Mouse (Mus musculus): Measurements from ENCODE around the gene Anapc7.
"Not testable (repeated sequence)": the region's sequence is repeated elsewhere in the genome, so short reads cannot be mapped to it uniquely, and the experiment has no call there.

Anapc7 gene

DNA sequence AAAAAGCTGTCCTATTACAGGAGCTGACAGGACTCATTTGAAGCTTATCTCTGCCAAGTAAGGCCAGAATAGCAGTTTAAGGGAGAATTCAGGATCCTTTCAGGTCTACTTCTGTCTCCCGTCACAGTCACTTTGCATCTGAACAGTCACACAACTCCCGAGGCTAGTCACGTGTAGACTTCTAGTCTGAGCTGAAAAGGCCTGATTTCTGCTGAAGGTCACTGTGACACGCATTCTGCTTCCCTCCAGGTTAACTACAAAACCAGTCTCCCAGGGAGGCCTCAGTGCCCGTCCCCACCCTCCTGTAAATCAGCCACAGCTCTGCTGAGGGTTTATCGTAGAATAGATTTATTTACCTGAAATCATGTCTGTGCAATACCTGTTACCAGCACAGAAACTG, 31.7 kb downstream of the Anapc7 start:
- no peak for DNase-seq

DNA sequence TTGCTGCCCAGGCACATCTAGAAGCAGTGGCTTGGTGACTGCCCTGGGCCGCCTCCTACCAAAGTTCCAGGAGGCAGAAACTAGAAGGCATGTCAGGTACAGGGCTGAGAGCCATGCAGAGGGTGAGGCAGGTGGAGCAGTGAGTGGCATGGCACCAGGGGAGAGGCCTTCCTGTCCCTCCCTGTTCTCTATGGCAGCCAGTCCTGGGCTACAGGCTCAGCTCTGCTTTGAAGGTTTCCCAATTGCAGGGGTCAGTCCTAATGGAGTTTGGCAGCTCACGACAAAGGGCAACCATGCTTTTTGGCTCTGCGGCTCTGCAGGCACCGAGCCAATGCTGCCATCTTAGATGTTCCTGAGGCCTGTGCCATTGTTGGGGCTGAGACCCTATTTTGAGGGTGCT, 32.9 kb downstream of the Anapc7 start:
- no peak for DNase-seq

DNA sequence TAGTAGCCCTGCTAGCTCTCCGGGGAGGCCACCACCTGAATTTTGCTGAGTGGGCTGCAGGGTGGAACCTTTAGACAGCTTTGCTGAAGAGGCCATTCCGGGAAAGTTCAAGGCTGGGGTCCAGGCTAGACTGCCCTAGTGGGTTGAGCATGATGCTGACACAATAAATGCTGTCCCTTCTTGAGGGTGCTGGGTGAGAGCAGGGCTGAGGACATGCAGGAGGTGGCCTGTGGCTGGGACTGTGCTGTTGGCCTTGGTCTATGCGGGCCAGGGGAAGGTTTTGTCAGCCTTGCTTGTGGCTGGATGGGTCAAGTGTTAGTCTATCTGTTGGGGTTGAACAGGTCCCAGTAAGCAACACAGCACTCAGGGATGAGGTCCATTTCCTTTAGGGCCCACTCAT, 33.4 kb downstream of the Anapc7 start:
- no peak for DNase-seq

DNA sequence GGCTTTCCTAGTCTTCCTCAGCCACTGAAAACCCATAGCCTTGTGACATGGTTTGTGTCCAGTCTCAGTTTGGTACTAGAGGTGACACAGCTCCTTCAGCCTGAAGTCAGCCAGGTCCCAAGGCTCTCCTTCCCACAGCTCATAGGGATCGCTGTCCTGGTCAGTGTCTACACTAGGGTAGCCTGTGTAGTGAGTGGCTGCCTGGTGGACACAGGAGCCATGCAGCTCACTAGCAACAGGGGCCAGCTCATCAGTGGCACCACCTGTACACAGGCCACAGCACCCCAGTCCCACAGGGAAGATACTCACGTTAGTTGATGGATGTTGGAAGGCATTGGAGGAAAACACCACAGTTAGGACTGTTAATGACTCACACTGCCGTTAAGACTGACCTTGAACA, 34.1 kb downstream of the Anapc7 start:
- no peak for DNase-seq

DNA sequence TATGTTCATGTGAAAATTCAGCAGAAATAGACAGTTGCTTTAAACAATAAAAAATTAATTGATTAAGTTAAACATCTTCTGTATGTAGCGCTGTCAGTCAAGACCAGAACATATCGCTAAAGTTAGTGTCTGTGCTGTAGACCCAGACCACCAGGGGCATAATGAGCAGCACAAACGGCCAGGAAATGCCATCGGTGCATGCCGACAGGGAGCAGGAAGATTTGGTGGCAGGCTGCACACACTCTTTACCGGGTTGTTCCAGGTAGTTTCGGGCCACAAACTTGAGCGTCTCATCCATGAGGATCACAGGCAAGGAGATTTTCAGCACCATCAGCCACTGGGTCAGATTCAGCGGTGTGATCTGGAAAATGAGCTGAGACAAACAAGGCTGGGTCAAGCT, 35.6 kb downstream of the Anapc7 start:
- DNase-seq, result not testable (repeated sequence)

- no peak for DNase-seq
These were observed 36.6 kb downstream of the Anapc7 start for GRCm38 (mm10) chr5:122458066-122458465.

- DNase-seq, result peak; percentile 58
These were observed 37.8 kb downstream of the Anapc7 start for GRCm38 (mm10) chr5:122459335-122459734.

DNA sequence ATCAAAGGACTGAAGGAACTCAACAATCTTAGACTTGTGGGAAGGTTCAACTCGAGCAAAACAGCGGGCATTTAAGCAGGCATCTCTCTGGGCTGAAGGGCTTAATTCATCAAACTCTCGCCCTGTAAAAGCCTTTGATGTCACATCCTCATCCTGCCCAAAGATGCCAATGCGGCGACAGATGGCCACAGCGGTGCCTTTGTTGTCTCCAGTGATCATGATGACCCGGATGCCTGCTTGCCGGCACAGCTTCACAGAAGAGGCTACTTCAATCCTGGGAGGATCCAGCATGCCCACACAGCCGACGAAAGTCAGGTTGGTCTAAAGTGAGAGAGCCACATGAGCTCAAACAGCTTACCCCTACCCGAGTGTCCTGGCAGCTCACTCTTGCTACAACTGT, 39.2 kb downstream of the Anapc7 start:
- DNase-seq, result peak; percentile 64

GRCm38 (mm10) chr5:122461431-122461830, 39.9 kb downstream of the Anapc7 start:
- DNase-seq, result no peak

DNA sequence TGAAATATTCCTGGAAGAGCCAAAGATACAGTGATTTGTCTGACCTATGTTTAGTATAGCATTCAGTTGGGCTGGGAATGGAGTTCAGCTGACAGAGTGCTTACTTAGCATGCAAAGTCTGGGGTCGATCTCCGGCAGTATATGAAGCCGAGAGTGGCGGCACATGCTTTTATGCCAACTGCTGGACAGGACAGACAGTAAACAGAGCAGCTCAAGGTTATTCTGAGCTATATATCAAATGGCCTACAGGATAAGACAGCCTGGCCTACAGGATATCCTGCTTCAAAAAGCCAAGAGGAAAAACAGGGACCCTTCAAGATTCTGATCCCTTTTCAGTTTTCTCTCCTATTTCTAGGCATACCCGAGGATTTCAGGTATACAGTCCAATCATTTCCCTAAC, 50.2 kb downstream of the Anapc7 start:
- no peak for DNase-seq

GRCm38 (mm10) chr5:122474643-122475363, 53.3 kb downstream of the Anapc7 start:
- no peak for DNase-seq

GRCm38 (mm10) chr5:122476078-122476477, 54.6 kb downstream of the Anapc7 start:
- no peak for DNase-seq

DNA sequence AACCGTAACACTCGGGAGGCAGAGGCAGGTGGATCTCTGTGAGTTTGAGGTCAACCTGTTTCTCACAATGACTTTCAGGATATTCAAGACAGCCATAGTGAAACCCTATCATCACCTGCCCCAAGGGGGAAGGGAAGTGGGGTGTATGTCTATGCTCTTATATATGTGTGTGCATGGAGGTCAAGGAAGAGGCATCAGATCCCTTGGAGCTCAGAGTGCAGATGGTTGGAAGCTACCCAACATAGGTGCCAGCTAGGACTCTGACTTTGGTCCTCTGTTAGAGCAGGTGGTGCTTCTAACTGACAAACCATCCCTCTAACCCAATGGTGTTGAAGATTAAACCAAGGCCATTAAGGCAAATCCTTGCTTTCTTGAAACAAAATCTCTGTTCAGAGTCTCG, 56.0 kb downstream of the Anapc7 start:
- no peak for DNase-seq

- no peak for DNase-seq
These were observed 57.6 kb downstream of the Anapc7 start for GRCm38 (mm10) chr5:122479131-122479530.

DNA sequence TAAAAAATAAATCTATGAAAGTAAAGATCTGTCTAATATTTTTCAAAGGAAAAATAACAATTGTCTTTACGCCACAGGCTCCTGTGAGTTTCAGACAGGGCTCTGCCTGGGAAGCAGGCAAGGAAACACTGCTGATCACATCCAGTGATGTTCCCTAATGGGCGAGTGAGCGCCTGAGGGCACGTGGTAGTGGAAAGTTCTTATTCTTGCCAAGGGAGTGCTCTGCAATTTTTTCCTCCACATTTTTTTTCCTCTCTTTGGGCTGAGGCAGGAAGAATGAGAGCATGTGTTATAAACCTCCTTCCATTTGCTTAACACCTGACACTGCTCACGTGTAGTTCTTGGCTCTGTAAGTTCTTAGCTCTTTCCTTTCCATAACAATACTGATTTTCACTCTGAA, 60.4 kb downstream of the Anapc7 start:
- DNase-seq, result no peak

DNA sequence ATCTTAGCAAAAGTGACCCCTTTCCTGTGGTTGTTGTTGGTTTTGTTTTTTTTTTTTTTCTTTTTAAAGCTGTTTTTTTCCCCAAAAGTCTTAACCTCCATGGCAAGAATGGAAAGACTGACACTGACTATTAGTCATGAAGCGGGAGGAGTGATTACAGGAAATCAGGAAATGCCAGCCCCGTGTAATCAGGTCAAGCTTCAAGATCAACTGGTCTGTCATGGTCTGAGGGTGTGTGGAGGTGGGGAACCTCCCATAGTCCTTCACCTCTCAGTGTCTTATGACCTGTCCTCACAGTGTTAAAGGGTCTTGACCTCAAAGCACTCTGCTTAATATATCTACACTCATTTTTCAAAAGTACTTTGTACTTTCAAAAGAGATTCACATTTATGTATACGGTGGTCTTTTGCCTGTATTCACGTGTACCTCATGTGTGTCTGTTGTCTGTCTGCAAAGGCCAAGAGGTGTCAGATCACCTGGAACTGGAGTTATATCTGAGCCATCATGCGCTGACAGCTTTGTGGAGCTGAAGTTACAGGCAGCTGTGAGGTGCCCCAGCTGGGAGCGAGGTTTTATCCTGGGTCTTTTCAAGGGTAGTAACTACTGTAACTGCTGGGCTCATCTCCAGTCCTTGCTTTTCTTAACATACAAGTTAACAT, 61.4 kb downstream of the Anapc7 start:
- no peak for DNase-seq

DNA sequence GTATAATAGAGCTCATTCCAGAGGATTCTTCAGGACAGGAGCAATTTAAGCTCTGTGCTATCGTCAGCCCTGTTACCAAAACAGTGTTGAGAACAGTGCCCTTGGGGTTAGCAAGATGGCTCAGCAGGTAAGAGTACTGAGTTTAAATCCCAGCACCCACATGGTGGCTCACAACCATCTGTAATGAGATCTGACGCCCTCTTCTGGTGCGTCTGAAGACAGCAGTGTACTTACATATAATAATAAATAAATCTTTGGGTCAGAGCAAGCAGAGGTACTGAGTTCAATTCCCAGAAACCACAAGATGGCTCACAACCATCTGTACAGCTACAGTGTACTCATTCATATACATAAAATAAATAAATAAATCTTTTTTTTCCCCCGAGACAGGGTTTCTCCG, 64.8 kb downstream of the Anapc7 start:
- not testable (repeated sequence) for DNase-seq

DNA sequence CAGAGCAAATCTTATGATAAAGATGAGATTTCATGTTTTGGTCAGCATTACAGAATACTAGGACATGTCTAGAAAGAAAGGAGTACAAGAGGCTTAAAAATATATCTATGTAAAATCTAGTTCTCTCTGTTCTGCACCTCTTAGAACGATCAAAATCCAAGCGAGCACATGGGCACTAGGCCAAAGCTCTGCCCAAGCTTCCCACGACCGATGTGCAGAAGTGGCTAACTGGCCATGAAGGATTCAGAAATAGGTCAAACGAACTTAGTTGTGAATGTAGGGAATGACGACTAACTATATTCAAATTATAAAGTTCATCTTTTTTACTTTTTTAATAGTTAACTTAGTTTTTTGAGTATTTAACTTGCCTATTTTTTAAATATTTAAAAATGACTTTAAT, 66.3 kb downstream of the Anapc7 start:
- no peak for DNase-seq

- no peak for DNase-seq
These were observed 68.7 kb downstream of the Anapc7 start for GRCm38 (mm10) chr5:122490148-122490547.

DNA sequence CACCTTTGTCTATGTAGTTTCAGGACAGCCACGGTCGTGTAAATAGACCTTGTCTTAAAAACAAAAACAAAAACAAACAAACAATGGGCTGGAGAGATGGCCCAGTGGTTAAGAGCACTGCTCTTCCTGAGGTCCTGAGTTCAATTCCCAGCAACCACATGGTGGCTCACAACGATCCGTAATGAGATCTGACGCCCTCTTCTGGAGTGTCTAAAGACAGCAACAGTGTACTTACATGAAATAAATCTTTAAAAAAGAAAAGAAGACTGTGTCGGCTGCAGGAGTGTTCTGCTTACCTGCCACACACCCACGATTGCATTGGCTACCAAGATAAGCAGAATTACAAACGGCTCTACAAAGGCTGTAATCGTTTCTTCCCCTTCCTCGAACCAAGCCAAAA, 69.9 kb downstream of the Anapc7 start:
- no peak for DNase-seq

DNA sequence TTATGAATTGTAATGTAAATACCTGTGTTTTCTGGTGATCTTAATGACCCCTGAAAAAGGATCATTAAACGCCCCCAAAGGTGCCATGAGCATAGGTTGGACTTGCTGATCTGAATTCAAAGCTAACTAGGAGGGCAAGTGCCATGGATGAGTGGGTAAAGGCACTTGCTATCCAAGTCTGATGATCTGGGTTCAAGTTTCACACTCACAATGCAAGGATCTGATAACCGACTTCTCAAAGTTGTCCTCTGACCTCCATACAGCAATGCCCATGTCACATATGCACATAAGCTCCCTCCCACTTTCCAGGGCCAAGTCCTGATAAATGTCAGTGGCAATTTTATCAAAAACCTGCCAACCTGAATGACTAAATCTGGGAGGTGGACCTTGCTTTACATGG, 71.5 kb downstream of the Anapc7 start:
- no peak for DNase-seq

GRCm38 (mm10) chr5:122494449-122494848, 73.0 kb downstream of the Anapc7 start:
- DNase-seq, result no peak

Measured in cerebellum, adult 8-10 months (tissue).